Mouse (Mus musculus) natural killer cell, adult 2 months (primary cell): ENCODE results near the gene Chd1.

ENCODE experiments used
- DNase-seq, 2 experiments: peaks; one replicate each; pipeline ENCODE4 v3.0.0; 2022; ENCODE audit warnings: low spot score in 2 of 2

Chd1 gene

DNA sequence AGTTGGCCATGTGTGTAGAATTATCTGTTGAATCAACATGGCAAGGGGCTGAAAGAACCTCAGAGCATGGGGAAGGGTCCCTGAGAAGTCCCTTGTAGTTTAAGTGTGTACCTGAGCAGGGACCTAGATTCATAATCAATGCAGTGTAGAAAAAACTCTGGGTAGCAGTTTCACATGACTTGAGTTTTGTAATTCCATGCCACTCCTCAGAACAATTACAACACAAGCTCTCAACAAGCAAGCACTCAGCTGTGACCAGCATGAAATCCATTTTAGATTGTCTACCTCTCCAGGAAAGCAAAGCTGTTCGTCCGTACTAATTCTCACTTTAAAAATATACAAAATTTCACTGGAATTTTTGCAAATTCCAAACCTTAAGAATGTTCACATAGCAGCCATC lies 105.2 kb downstream of the Chd1 start:
- no peak for DNase-seq

DNA sequence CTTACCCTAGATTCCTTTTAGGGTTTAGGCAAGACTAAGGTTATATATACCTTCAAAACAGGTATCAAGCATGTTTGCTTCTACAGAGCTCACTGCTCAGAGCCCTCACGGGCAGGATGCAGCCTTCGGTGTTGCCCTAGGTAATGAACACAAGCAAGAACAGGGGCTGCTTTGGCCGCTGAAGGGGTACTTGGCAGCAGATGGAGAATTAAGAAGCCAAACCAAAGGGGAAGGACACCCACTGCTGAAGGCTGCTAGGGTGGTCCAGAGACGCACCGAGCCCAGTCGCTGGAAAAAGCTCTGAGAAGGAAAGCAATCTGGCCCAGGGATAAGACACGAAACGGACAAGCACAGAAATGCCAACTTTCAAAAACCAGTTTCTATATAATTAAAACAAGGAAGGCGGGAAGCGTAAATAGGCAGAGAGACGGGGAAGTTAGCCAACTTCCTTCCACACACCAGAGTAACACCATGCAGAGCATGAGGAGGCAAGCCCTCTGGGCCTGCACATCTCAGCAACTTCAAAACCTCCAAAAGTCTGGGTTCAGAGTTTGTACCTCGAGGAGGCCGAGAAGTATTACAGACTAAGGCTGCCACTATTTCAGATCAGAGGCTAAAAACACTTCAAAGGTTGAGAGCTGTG lies 107.5 kb downstream of the Chd1 start:
- DNase-seq, result no peak

DNA sequence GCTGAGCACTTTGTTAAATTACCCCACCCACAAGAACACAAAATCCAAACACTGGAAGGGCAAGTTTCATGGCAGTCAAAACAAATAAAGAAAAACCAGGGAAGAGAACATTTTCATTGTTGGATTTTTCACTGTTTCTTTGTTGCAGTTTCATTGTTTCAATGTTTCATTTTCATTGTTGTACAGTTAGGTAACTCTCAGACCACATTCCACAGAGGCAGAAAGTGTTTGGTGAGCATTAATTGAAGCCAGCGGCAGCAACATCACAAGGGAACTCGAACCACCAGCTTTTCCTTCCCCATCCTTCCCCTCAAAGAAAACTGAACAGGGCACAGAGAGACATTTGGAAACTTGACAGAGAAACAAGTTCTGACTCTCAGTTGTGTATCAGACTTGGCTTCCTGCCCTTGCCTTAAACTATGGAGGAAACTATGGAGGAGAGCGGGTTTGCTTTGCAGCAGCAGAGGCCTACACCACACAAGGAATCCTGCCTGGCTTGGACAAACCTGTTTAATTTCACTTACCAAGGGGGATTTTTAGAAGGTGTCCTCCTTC lies 109.0 kb downstream of the Chd1 start:
- DNase-seq, result no peak

DNA sequence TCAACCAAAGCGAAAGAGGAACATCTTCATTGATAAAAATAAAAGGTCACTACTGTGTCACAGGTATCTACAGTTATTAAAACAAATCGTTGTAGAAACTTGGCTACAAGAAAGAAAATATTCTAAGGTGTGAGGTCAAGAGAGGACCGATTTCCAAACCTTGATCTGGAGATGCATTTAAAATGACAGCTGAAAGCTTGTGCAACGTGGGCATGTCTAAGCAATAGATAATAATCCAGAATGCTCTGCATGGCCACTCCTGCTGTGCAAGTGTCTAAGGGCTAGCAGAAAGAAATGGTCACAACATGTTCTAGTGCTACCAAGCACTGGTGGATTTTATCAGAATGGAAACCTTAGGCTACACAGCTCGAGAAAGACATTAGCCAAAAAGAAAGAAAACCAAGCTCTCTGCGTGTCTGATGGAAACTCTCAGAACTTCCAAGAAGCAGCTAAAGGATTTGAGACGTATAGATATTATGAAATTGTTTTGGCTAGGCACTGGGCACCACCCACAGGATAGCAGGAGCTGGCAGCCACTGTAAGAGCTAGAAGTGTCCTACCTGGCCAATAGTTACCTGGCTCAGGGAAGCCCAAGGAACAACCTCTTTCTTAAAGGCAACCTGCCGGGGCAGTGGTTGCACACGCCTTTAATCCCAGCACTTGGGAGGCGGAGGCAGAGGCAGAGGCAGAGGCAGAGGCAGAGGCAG lies 110.7 kb downstream of the Chd1 start:
- no peak for DNase-seq

DNA sequence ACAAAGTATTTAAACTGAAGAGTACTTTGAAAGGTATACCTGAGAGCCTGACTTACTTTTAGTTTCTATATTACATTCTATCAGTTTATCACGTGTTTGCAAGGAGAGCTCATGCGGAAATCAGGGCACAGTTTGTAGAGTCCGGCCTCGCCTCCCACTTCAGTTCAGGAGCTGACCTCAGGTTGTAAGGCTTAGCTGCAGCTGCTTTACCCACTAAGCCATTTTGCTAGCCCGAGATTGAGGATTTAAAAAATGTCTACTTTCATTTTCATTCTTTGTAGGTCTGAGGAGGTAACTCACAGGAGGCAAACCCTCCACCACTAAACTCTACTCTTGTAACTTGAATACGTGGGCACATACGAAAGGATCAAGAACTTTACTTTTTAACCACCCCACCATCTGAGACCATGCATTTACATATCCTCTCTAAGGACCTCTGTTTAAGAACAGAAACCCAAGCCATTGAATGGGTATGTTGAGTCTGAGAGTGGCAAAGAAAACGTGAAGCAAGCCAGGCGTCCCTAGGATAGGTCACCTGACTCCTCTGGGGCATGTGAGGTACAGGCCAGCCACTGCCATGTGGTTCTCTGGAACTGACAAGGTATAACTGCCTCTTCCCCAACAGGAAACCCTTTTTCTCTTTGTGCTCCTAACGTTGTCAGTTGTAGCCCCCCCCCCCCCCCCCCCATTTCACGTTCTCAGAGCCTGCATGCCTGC lies 111.8 kb downstream of the Chd1 start:
- DNase-seq, result no peak

DNA sequence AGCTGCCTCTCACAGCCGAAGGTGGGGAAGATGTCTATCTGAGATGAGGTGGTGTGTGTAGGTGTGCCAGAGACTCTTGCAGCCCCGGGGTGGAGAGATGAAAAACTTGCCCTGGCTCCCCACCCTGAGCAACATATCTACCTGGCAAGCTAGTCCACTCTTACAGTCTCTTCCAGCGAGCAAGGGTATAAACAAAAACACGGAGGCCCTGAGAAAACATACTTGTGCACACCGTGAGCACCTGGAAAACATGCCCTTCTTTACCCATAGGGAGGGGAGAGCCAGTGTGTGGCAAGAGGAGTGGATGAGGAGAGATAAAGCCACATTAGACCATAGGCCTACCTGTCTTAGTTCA lies 112.3 kb downstream of the Chd1 start:
- DNase-seq, result no peak

DNA sequence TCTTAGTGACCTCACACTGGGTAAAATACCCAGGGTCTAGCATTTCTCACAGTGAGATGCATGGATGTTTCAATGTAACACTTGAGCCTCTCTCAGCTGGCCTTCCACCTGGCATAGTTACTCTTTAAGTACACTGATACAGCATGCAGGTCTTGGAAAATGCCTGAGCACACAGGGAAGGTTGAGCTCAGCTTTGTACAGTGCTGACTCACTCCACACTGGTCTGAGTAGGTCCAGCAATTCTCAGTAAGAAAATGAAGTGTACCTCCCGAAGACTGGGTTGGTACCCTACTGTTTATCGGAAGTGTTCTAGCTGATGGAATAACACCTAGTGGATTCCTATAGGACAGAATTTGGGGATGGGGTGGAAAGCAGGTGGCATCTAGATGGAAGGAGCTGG lies 112.9 kb downstream of the Chd1 start:
- DNase-seq, result no peak

DNA sequence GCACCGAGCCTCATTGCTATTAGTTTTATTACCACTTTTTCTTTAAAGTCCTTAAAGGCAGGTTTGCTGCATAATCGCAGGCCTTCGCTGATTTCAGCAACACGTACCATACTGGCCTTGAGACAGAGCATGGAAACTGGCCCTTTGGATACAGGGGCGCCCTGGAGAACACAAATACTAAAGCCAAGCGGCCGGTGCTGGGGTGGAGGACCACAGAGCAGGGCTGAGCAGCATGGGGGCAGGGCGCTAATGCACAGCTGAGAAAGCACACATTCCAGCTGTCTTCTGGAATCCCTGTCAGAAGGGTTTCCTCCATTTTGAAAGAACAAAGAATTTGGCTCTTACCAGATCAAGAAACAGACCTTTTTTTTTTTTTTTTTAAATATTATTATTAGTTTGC lies 113.6 kb downstream of the Chd1 start:
- no peak for DNase-seq

DNA sequence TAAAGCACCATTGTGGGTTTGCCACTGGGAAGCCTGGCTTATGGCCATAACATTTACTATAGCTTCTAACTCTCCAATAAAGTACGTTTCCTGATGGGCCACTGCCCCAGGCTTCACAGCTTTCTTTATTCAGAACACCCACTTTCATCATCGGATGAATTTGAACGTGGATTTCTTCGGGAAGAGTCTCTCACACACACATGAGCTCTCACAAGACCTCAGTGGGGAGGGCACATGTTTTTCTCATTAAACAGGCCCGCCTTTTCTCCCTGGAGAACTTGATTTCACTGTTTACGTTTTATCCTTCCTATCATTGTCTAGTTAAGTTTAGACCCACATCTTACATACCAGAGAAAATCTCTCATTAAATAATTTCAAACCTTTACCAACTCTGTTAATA lies 115.4 kb downstream of the Chd1 start:
- no peak for DNase-seq

DNA sequence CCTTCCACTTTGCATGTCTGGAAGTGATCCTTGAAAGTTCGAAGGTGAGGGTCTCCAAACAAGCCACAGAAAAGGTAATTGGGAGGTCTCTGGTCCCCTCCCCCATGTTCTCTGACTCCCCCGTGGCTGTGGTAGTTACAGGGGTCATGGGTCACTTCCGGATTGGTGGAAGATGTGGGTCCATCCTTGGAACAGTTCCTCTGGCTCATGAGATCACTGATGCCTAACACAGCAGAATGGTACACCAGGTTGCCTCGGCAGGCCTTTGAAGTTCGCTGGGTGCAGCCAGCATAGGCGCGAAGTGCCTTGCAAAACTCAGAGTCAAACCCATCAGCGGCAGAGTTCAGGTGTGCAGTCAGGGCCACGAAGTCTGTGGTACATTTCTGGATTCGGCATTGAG lies 116.0 kb downstream of the Chd1 start:
- no peak for DNase-seq

DNA sequence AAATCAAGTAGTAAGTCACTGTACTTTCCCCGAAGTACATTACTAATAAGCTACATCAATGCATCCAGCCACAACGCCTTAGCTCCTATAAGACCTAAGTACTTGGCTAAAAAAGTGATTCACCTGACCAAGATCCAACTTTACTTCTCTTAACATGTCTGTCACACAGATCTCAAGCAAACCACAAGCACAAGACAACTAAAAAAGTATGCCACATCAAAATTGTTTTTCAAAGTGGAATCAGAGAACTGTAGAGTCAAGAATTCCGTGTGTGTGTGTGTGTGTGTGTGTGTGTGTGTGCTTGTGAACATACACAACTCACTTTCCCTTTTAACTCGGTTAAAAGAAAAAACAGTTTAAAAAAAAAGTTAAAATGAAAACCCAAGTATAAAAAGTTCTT lies 116.9 kb downstream of the Chd1 start:
- no peak for DNase-seq
